Mouse (Mus musculus) CD8-positive naive resting alpha-beta T cell, adult 2 months (primary cell): ENCODE data around the gene Tfcp2.

ENCODE experiments used
- DNase-seq, 2 experiments: peaks; one replicate each; pipeline ENCODE4 v3.0.0; 2022; ENCODE audit warnings: low read depth in 2 of 2, low spot score in 2 of 2

Gene Tfcp2

DNA sequence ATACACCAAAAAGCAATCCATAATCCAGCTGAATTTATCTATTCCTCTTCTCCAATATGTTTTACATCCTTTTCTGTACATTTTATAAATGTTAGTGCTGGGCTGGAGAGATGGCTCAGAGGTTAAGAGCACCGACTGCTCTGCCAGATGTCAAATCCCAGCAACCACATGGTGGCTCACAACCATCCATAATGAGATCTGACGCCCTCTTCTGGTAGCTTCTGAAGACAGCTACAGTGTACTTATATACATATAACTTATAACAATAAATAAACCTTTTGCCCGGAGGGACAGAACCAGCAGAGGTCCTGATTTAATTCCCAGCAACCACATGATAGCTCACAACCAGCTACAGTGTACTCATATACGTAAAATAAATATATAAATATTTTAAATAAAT, 103.2 kb downstream of the Tfcp2 start:
- DNase-seq: no peak
